Mouse (Mus musculus): Measurements from ENCODE around the gene Gna15.

DNA sequence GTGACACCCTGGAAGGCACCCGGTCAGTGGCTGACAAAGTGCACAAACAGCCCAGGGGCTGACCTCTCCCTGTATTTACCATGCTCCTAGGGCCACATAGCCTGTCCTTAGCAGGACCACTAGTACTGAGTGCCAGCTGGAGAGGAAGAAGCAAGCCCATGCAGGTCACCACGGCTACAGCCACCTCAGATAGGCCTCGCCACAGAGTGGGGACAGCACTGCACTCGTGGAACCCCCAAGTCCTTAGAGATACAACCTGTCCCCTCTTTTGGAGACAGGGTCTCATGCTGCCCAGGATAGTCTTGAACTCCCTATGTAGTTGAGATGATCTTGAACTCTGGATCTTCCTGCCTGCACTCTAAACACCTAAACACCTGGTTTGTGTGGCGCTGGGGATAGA lies 17.3 kb upstream of the Gna15 start:
- TF ChIP-seq CTCF (IDR thresholded peaks at IDR 0.05; ENCODE audit: control insufficient read depth, insufficient read depth, low read length) (no peak), POLR2A (IDR thresholded peaks at IDR 0.05; ENCODE audit: borderline replicate concordance, control insufficient read depth, low read depth, low read length) (no peak)

Data from bone marrow, adult 2 months (tissue).